Mouse (Mus musculus): ENCODE results near the gene Smndc1.

DNA sequence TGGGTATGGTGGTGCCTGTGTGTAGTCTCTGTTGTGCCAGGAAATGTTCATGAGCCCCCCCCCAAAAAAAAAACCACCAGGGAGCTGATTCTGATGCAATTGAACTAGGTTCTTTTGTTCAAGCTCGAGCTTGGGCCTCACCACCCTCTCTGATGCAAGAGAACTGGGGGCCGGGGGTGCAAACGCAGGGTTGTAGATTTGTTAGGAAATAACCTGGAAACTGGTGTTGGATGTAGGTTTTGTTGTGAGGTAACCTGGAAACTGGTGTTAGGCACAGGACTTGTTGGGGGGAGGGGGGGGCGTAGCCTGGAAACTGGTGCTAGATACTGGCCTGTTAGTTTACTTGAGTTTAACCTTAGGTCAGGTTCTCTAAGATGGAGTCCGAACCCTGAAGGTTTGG lies 1.4 kb upstream of the Smndc1 start:
- TF ChIP-seq TCF12 (IDR thresholded peaks at IDR 0.05; ENCODE audit: insufficient read depth, poor library complexity, severe bottlenecking) (no peak), MAX (IDR thresholded peaks at IDR 0.05; ENCODE audit: low read depth) (no peak), POLR2A (IDR thresholded peaks at IDR 0.05; ENCODE audit: insufficient read length, low read depth) (no peak), MYOD1 (IDR thresholded peaks at IDR 0.05; ENCODE audit: control insufficient read depth in 1 of 3, insufficient read length in 2 of 3, low read depth in 2 of 3) (no peak), POLR2AphosphoS2 (IDR thresholded peaks at IDR 0.05; ENCODE audit: insufficient read length, low read depth) (no peak), E2F4 (IDR thresholded peaks at IDR 0.05; ENCODE audit: insufficient read depth) (no peak), TCF3 (IDR thresholded peaks at IDR 0.05; ENCODE audit: insufficient read length, low read depth) (no peak), USF1 (IDR thresholded peaks at IDR 0.05; ENCODE audit: low read depth) (no peak)

All from myocyte (in vitro differentiated cells).